Comparison of ENCODE assay signal across 30 mouse cellular contexts in the genomic region with DNA sequence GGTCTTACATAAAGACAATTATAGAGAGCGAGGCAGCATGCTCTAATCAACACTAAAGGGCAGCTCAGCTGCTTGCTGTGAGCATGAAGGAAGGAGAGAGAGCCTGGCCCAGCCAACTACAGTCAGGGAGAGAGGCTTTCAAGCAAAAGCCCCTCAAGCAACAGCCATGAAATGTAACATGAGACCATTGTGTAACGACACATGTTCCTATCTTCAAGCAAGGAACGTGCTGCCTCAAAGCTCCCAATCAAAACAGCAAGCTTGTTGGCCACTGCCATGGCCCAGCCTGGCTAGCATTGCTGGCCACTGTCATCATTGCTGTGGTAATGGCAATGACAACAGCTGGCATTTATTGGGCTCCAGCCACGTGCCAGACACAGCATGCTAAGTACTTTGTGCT.
A peak's percentile ranks its signal among the peaks of the same experiment; 100 is the strongest.
DNase-seq lines count a peak whose midpoint lies in the region; ATAC-seq lines count a peak whose summit lies in the region.
"Had no signal": no experiment of that assay in that cellular context is flagged by ENCODE, and none has a peak within 500 bp of the region (broad histone marks: within the 10 kb centered on the region; RNA-seq: fewer than 3 reads in every experiment).

No protein-coding gene starts in this region.

- no peaks in the 10 kb centered on the region for H3K36me3 ChIP-seq in embryonic facial prominence, embryonic 14.5 days (ENCODE audit: control insufficient read depth, insufficient read depth, low read length)
- no peaks in the 10 kb centered on the region for H3K36me3 ChIP-seq in embryonic facial prominence, embryonic 10.5 days (replicated peaks)
- H3K36me3 ChIP-seq in limb, embryonic 12.5 days: no peaks in the 10 kb centered on the region
- H3K36me3 ChIP-seq in forebrain, embryonic 12.5 days (replicated peaks): no peaks in the 10 kb centered on the region
- H3K36me3 ChIP-seq: embryonic facial prominence, embryonic 13.5 days; heart, embryonic 13.5 days; limb, embryonic 15.5 days; liver, embryonic 13.5 days; stomach, embryonic 15.5 days had no signal

- whole genome bisulfite sequencing in embryonic facial prominence, embryonic 14.5 days: 29% methylated on average over 4 of the region's 4 CpGs
- 35% methylated on average over 4 of the region's 4 CpGs for WGBS in embryonic facial prominence, embryonic 10.5 days
- WGBS in limb, embryonic 12.5 days: 13% methylated on average over 4 of the region's 4 CpGs
- 46% methylated on average over 4 of the region's 4 CpGs for WGBS in forebrain, embryonic 12.5 days

- H3K27ac ChIP-seq in embryonic facial prominence, embryonic 14.5 days (replicated peaks; ENCODE audit: low read depth, low read length): no peak overlapping the region
- no peak overlapping the region for H3K27ac ChIP-seq in embryonic facial prominence, embryonic 10.5 days (replicated peaks)
- no peak overlapping the region for H3K27ac ChIP-seq in limb, embryonic 12.5 days
- H3K27ac ChIP-seq in forebrain, embryonic 12.5 days: no peak overlapping the region
- H3K27ac ChIP-seq: embryonic facial prominence, embryonic 13.5 days; forebrain, embryonic 13.5 days; heart, adult 2 months; heart, embryonic 13.5 days; kidney, postnatal 0 days; limb, embryonic 15.5 days; liver, embryonic 13.5 days; macrophage; stomach, embryonic 15.5 days had no signal

- no peak overlapping the region for H3K9ac ChIP-seq in embryonic facial prominence, embryonic 14.5 days (ENCODE audit: low read depth, low read length)
- no peak overlapping the region for H3K9ac ChIP-seq in limb, embryonic 12.5 days (replicated peaks)
- H3K9ac ChIP-seq in forebrain, embryonic 12.5 days: no peak overlapping the region
- H3K9ac ChIP-seq: embryonic facial prominence, embryonic 13.5 days; forebrain, embryonic 13.5 days; heart, embryonic 13.5 days; limb, embryonic 15.5 days; liver, embryonic 13.5 days; stomach, embryonic 15.5 days had no signal

- DNase-seq in embryonic facial prominence, embryonic 14.5 days (ENCODE audit: low spot score): peak; percentile 36
- DNase-seq in embryonic facial prominence, embryonic 10.5 days (ENCODE audit: low spot score): no peak
- peak; percentile 20 for DNase-seq in left cerebral cortex, postnatal 4 days
- no peak for DNase-seq in left cerebral cortex, postnatal 25 days (ENCODE audit: low spot score in 2 of 2)
- DNase-seq in Muller cell, postnatal 12 days (ENCODE audit: inconsistent ontology term): peak; percentile 13
- DNase-seq: adrenal gland, postnatal 25 days; cerebellum, adult 2 months; cerebellum, postnatal 25 days; gastrocnemius, postnatal 25 days; heart, adult 2 months; heart, postnatal 10 days; kidney, adult 8-10 months; layer of hippocampus, postnatal 36 days; liver, embryonic 13.5 days; lung, adult 18-20 months; retina, postnatal 1 day; right cerebral cortex, postnatal 14 days had no signal

- no peaks in the 10 kb centered on the region for H3K9me3 ChIP-seq in embryonic facial prominence, embryonic 14.5 days (ENCODE audit: control insufficient read depth, low read length)
- no peaks in the 10 kb centered on the region for H3K9me3 ChIP-seq in embryonic facial prominence, embryonic 10.5 days
- H3K9me3 ChIP-seq in limb, embryonic 12.5 days: no peaks in the 10 kb centered on the region
- no peaks in the 10 kb centered on the region for H3K9me3 ChIP-seq in forebrain, embryonic 12.5 days
- H3K9me3 ChIP-seq: embryonic facial prominence, embryonic 13.5 days; forebrain, embryonic 13.5 days; heart, embryonic 13.5 days; limb, embryonic 15.5 days; liver, embryonic 13.5 days; stomach, embryonic 15.5 days had no signal

- no peak overlapping the region for H3K4me3 ChIP-seq in embryonic facial prominence, embryonic 14.5 days (ENCODE audit: low read depth, low read length)
- H3K4me3 ChIP-seq in embryonic facial prominence, embryonic 10.5 days: no peak overlapping the region
- H3K4me3 ChIP-seq in limb, embryonic 12.5 days (replicated peaks): no peak overlapping the region
- H3K4me3 ChIP-seq in forebrain, embryonic 12.5 days (replicated peaks): no peak overlapping the region
- H3K4me3 ChIP-seq: embryonic facial prominence, embryonic 13.5 days; erythroblast, embryonic 14.5 days; forebrain, embryonic 13.5 days; heart, adult 2 months; heart, embryonic 13.5 days; limb, embryonic 15.5 days; liver, embryonic 13.5 days; stomach, embryonic 15.5 days had no signal

- no peaks in the 10 kb centered on the region for H3K27me3 ChIP-seq in embryonic facial prominence, embryonic 14.5 days (replicated peaks; ENCODE audit: control insufficient read depth, insufficient read depth, low read length)
- peaks cover 42% of the 10 kb centered on the region for H3K27me3 ChIP-seq in embryonic facial prominence, embryonic 10.5 days (replicated peaks; ENCODE audit: low read depth, poor library complexity, severe bottlenecking)
- H3K27me3 ChIP-seq in limb, embryonic 12.5 days: peaks cover 78% of the 10 kb centered on the region
- peaks cover 12% of the 10 kb centered on the region for H3K27me3 ChIP-seq in forebrain, embryonic 12.5 days
- H3K27me3 ChIP-seq: liver, embryonic 13.5 days; stomach, embryonic 15.5 days had no signal

- H3K4me1 ChIP-seq in embryonic facial prominence, embryonic 14.5 days (ENCODE audit: control insufficient read depth, insufficient read depth, low read length): no peaks in the 10 kb centered on the region
- H3K4me1 ChIP-seq in embryonic facial prominence, embryonic 10.5 days: peaks cover 29% of the 10 kb centered on the region
- H3K4me1 ChIP-seq in limb, embryonic 12.5 days (replicated peaks): peaks cover 21% of the 10 kb centered on the region
- H3K4me1 ChIP-seq in forebrain, embryonic 12.5 days: no peaks in the 10 kb centered on the region
- H3K4me1 ChIP-seq: heart, embryonic 13.5 days; liver, embryonic 13.5 days; stomach, embryonic 15.5 days had no signal

- intact Hi-C loops in left cerebral cortex, postnatal 4 days (cut with DNase I): no loop called here
- intact Hi-C loops in left cerebral cortex, postnatal 25 days (cut with DNase I): no loop called here

- no peak for ATAC-seq in embryonic facial prominence, embryonic 14.5 days (ENCODE audit: low read depth)
- 0 out of 2 replicates have a peak, but pooled peaks have one; percentile 34 for ATAC-seq in limb, embryonic 12.5 days (ENCODE audit: insufficient number of reproducible peaks, insufficient read depth, low FRiP score, low TSS enrichment, low read depth)
- no peak for ATAC-seq in forebrain, embryonic 12.5 days (ENCODE audit: low FRiP score)
- ATAC-seq: forebrain, embryonic 13.5 days; intestine, embryonic 16.5 days; lung, postnatal 0 days; midbrain, embryonic 16.5 days had no signal

- H3K4me2 ChIP-seq in embryonic facial prominence, embryonic 14.5 days (ENCODE audit: low read depth, low read length): no peak overlapping the region
- H3K4me2 ChIP-seq in limb, embryonic 12.5 days: no peak overlapping the region
- no peak overlapping the region for H3K4me2 ChIP-seq in forebrain, embryonic 12.5 days
- H3K4me2 ChIP-seq: embryonic facial prominence, embryonic 13.5 days; forebrain, embryonic 13.5 days; heart, embryonic 13.5 days; limb, embryonic 15.5 days; liver, embryonic 13.5 days; stomach, embryonic 15.5 days had no signal

Comparison
In these comparisons a context has a peak if more than half of its experiments do, and no peak if none do; other contexts are left out.
1. DNase-seq: peak in embryonic facial prominence, embryonic 14.5 days (single experiment), left cerebral cortex, postnatal 4 days (single experiment) and Muller cell, postnatal 12 days (single experiment); none in embryonic facial prominence, embryonic 10.5 days (single experiment) and left cerebral cortex, postnatal 25 days (0 of 2).